Mouse (Mus musculus) neural tube, embryonic 12.5 days (tissue): Measurements from ENCODE around the gene Tmem38a. TPM values are rescaled to one million over a fixed set of nuclear protein-coding genes. Genes with fewer than 3 reads are reported as not detected.

Experiments used
- ATAC-seq: fragments of 200-750 bp; cut with Nextera tagmentation; 2 replicates; pipeline ENCODE4 v1.8.0; 2017; ENCODE audit warnings: low read depth, mild to moderate bottlenecking, moderate TSS enrichment, moderate library complexity; ENCODE audit not compliant: low FRiP score
- H3K27ac ChIP-seq: fragments of 300-500 bp; sonication (generic); 2 replicates; pipeline ENCODE4 v1.5.1; 2016
- H3K27me3 ChIP-seq: fragments of 300-500 bp; sonication (generic); replicated peaks from 2 replicates; pipeline ENCODE4 v1.6.1; 2016; ENCODE audit warnings: mild to moderate bottlenecking
- H3K36me3 ChIP-seq: fragments of 300-500 bp; sonication (generic); 2 replicates; pipeline ENCODE4 v1.6.1; 2016; ENCODE audit warnings: mild to moderate bottlenecking
- H3K4me1 ChIP-seq: fragments of 300-500 bp; sonication (generic); 2 replicates; pipeline ENCODE4 v1.6.1; 2016
- H3K4me2 ChIP-seq: fragments of 300-500 bp; sonication (generic); replicated peaks from 2 replicates; pipeline ENCODE4 v1.6.1; 2016; ENCODE audit warnings: mild to moderate bottlenecking
- H3K4me3 ChIP-seq: fragments of 300-500 bp; sonication (generic); 2 replicates; pipeline ENCODE4 v1.5.1; 2016
- H3K9ac ChIP-seq: fragments of 300-500 bp; sonication (generic); 2 replicates; pipeline ENCODE4 v1.6.1; 2016; ENCODE audit warnings: mild to moderate bottlenecking
- H3K9me3 ChIP-seq: fragments of 300-500 bp; sonication (generic); 2 replicates; pipeline ENCODE4 v1.6.1; 2016; ENCODE audit warnings: mild to moderate bottlenecking
- WGBS: fragments of 180-500 bp; shearing (Covaris S2); methylation state at CpG from one replicate; pipeline ENCODE4 v1.1.7; 2016; 5-methylcytosine and 5-hydroxymethylcytosine counted together
- polyA plus RNA-seq: library from polyadenylated mRNA; unstranded; fragments of >200 nt; fragmentation: Nextera tagmentation; extraction: Ambion mirVana; gene quantifications from 2 replicates; pipeline ENCODE4 v1.2.1, GENCODE M21; 2016

Gene Tmem38a
- polyA plus RNA-seq, 1 experiment from 2014 or later: 16.7 TPM

GRCm38 (mm10) chr8:72570633-72571610, 933 bp upstream of the Tmem38a start, which contains the start of gene Smim7:
Gene Smim7 (minus strand): TSS chr8:72571088.
- WGBS: under 1% methylated on average over 52 of the region's 52 CpGs
- ATAC-seq: peak; percentile 98
- peaks cover 23% of the 10 kb centered on the region for H3K4me1 ChIP-seq
- H3K9me3 ChIP-seq: no peaks in the 10 kb centered on the region
- peak within 1 kb of the TSS; percentile 77 for H3K27ac ChIP-seq
- H3K4me3 ChIP-seq: peak within 1 kb of the TSS; percentile 63
- H3K4me2 ChIP-seq: peak within 1 kb of the TSS; percentile 97
- H3K36me3 ChIP-seq: peaks cover 34% of the 10 kb centered on the region
- H3K27me3 ChIP-seq: no peaks in the 10 kb centered on the region
- peak within 1 kb of the TSS; percentile 74 for H3K9ac ChIP-seq

GRCm38 (mm10) chr8:72572507-72572906, 652 bp downstream of the Tmem38a start:
- WGBS: 6% methylated on average over 10 of the region's 10 CpGs
- Histone ChIP-seq H3K9ac (peak overlapping the region; percentile 74), H3K4me1 (peaks cover 23% of the 10 kb centered on the region), H3K27ac (no peak overlapping the region), H3K36me3 (peaks cover 19% of the 10 kb centered on the region), H3K4me3 (peak overlapping the region; percentile 63), H3K9me3 (no peaks in the 10 kb centered on the region), H3K4me2 (peak overlapping the region; percentile 97), H3K27me3 (no peaks in the 10 kb centered on the region)
- ATAC-seq: no peak

DNA sequence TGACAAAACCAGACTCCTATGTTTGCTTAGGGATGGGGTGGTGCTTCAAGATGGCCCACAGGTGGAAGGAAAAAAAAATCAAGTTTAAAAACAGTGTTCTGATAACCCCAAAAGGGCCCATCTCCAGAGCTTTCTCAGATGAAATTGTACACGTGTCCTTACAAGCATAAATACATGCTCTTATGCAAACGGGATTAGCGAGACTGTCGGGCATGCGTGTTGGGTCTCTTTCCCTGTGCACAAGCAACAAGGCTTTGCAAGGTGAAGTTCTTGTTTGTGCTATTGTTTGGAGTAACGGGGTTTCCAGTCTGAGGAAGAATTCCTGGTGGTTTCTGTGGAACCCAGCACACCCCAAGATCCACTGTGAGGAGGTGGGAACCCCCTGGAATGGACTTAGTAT, 1.6 kb downstream of the Tmem38a start:
- no peak overlapping the region for H3K4me3 ChIP-seq
- ATAC-seq: no peak
- H3K27me3 ChIP-seq: no peaks in the 10 kb centered on the region
- peaks cover 23% of the 10 kb centered on the region for H3K4me1 ChIP-seq
- no peak overlapping the region for H3K9ac ChIP-seq
- no peaks in the 10 kb centered on the region for H3K9me3 ChIP-seq
- 0 out of 2 replicates have a peak overlapping the region, but pooled peaks have one; percentile 12 for H3K4me2 ChIP-seq
- H3K36me3 ChIP-seq: peaks cover 9% of the 10 kb centered on the region
- 87% methylated on average over 6 of the region's 6 CpGs for WGBS
- no peak overlapping the region for H3K27ac ChIP-seq

DNA sequence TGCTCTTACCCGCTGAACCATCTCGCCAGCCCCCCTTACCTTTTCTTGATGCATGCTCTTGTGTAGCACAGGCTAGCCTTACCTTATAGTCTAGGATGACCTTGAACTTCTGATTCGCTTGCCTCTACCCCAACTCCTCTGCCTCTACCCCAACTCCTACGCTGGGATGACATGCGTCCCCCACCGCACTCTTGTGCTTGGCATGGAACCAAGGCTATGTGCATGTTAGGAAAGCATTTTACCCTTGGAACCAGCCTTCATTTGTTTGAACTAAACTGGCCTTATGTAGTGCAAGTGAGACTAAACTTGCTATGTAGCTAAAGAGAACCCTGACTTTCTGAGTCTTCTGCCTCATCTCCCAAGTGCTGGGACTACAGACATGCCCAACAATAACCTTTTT, 4.1 kb downstream of the Tmem38a start:
- peaks cover 4% of the 10 kb centered on the region; the same call in 1 of the 2 replicates for H3K36me3 ChIP-seq
- no peak for ATAC-seq
- no peaks in the 10 kb centered on the region for H3K27me3 ChIP-seq
- no peak overlapping the region for H3K4me3 ChIP-seq
- H3K9ac ChIP-seq: no peak overlapping the region
- no peak overlapping the region for H3K27ac ChIP-seq
- H3K4me2 ChIP-seq: no peak overlapping the region
- peaks cover 14% of the 10 kb centered on the region for H3K4me1 ChIP-seq
- WGBS: 94% methylated on average over 6 of the region's 6 CpGs
- H3K9me3 ChIP-seq: no peaks in the 10 kb centered on the region

DNA sequence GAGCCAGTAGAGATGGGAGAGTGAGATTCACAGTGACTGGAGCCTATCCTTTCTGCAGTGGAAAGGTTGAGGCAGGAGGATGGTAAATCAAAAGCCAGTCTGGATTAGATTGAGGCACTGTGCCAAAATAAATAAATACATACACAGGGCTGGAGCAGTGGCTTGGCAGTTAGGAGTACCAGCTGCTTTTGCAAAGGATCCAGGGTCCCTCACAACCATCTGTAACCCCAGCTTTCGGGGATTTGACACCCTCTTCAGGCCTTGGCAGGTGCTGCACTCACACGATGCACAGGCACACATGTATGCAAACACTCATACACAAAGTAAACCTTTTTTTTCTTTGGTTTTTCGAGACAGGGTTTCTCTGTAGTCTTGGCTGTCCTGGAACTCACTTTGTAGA, 5.4 kb downstream of the Tmem38a start:
- H3K9ac ChIP-seq: no peak overlapping the region
- H3K4me1 ChIP-seq: peaks cover 11% of the 10 kb centered on the region
- H3K4me2 ChIP-seq: no peak overlapping the region
- peaks cover 4% of the 10 kb centered on the region; the same call in 1 of the 2 replicates for H3K36me3 ChIP-seq
- 83% methylated on average over 3 of the region's 3 CpGs for WGBS
- no peak overlapping the region for H3K4me3 ChIP-seq
- no peak for ATAC-seq
- no peaks in the 10 kb centered on the region for H3K27me3 ChIP-seq
- H3K9me3 ChIP-seq: no peaks in the 10 kb centered on the region
- H3K27ac ChIP-seq: no peak overlapping the region

- ATAC-seq: no peak
- H3K36me3 ChIP-seq: peaks cover 4% of the 10 kb centered on the region; the same call in 1 of the 2 replicates
- no peak overlapping the region for H3K4me3 ChIP-seq
- 75% methylated on average over 1 of the region's 1 CpGs for WGBS
- H3K27me3 ChIP-seq: no peaks in the 10 kb centered on the region
- no peak overlapping the region for H3K9ac ChIP-seq
- H3K27ac ChIP-seq: no peak overlapping the region
- H3K4me1 ChIP-seq: peaks cover 4% of the 10 kb centered on the region
- H3K4me2 ChIP-seq: no peak overlapping the region
- no peaks in the 10 kb centered on the region for H3K9me3 ChIP-seq
These were observed 6.1 kb downstream of the Tmem38a start for GRCm38 (mm10) chr8:72577941-72578340.

DNA sequence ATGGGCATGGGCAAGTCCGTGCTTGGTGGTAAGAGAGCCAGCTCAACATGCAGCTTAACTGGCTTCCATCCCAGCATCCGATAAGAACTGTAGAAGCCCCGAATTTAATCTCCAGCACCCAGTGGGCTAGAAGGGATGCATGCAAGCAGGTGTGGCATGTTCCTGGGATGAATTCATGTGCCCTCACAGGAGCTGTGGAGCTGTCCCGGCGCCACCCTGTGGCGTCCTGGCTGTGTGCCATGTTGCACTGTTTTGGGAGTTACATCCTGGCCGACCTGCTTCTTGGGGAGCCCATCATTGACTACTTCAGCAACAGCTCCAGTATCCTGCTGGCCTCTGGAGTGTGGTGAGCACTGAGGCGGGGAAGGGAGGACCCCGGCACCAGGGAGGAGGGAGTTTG, 7.5 kb downstream of the Tmem38a start:
- Histone ChIP-seq H3K27ac (no peak overlapping the region), H3K36me3 (peaks cover 4% of the 10 kb centered on the region; the same call in 1 of the 2 replicates), H3K9me3 (no peaks in the 10 kb centered on the region), H3K27me3 (no peaks in the 10 kb centered on the region), H3K4me2 (no peak overlapping the region), H3K9ac (no peak overlapping the region), H3K4me1 (no peaks in the 10 kb centered on the region), H3K4me3 (no peak overlapping the region)
- 73% methylated on average over 9 of the region's 9 CpGs for WGBS
- ATAC-seq: no peak

- H3K9ac ChIP-seq: no peak overlapping the region
- H3K4me2 ChIP-seq: no peak overlapping the region
- no peaks in the 10 kb centered on the region for H3K4me1 ChIP-seq
- H3K9me3 ChIP-seq: no peaks in the 10 kb centered on the region
- peaks cover 4% of the 10 kb centered on the region; the same call in 1 of the 2 replicates for H3K36me3 ChIP-seq
- H3K4me3 ChIP-seq: no peak overlapping the region
- WGBS: 79% methylated on average over 7 of the region's 7 CpGs
- no peaks in the 10 kb centered on the region for H3K27me3 ChIP-seq
- H3K27ac ChIP-seq: no peak overlapping the region
- ATAC-seq: 0 out of 2 replicates have a peak, but pooled peaks have one; percentile 27
These were observed 11.4 kb downstream of the Tmem38a start for GRCm38 (mm10) chr8:72583056-72583771.

GRCm38 (mm10) chr8:72584390-72584789, 12.5 kb downstream of the Tmem38a start:
- Histone ChIP-seq H3K27ac (no peak overlapping the region), H3K27me3 (no peaks in the 10 kb centered on the region), H3K4me3 (no peak overlapping the region), H3K36me3 (peaks cover 4% of the 10 kb centered on the region; the same call in 1 of the 2 replicates), H3K9ac (no peak overlapping the region), H3K4me1 (no peaks in the 10 kb centered on the region), H3K4me2 (no peak overlapping the region), H3K9me3 (no peaks in the 10 kb centered on the region)
- ATAC-seq: no peak
- 80% methylated on average over 6 of the region's 6 CpGs for WGBS

DNA sequence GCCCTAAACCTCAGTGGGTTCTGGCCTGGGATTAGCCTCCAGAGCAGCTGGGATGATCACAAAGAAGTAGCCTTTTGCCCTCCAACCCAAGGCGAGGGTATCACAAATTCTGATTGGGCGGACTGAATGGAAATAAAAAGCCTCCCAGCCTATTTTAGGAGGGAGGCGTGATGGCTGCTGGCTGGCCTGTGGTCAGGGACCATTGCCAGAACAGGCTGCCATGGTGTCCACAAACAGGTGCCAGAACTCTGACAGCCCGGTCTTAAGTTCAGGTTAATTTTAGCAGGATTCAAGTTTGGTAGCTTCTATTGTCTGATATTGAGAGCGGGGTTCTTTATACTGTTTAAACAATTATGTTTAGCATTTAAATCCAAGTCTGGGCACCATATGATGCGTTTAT, 16.0 kb downstream of the Tmem38a start:
- Histone ChIP-seq H3K27me3 (no peaks in the 10 kb centered on the region), H3K4me2 (no peak overlapping the region), H3K9ac (no peak overlapping the region), H3K9me3 (no peaks in the 10 kb centered on the region), H3K36me3 (no peaks in the 10 kb centered on the region), H3K27ac (no peak overlapping the region), H3K4me3 (no peak overlapping the region), H3K4me1 (no peaks in the 10 kb centered on the region)
- ATAC-seq: no peak
- WGBS: 71% methylated on average over 6 of the region's 6 CpGs

GRCm38 (mm10) chr8:72588865-72589264, 17.0 kb downstream of the Tmem38a start:
- H3K4me1 ChIP-seq: no peaks in the 10 kb centered on the region
- H3K27me3 ChIP-seq: no peaks in the 10 kb centered on the region
- H3K4me3 ChIP-seq: no peak overlapping the region
- H3K9me3 ChIP-seq: no peaks in the 10 kb centered on the region
- 90% methylated on average over 10 of the region's 10 CpGs for WGBS
- H3K27ac ChIP-seq: no peak overlapping the region
- no peak overlapping the region for H3K4me2 ChIP-seq
- H3K36me3 ChIP-seq: no peaks in the 10 kb centered on the region
- H3K9ac ChIP-seq: no peak overlapping the region
- ATAC-seq: no peak

DNA sequence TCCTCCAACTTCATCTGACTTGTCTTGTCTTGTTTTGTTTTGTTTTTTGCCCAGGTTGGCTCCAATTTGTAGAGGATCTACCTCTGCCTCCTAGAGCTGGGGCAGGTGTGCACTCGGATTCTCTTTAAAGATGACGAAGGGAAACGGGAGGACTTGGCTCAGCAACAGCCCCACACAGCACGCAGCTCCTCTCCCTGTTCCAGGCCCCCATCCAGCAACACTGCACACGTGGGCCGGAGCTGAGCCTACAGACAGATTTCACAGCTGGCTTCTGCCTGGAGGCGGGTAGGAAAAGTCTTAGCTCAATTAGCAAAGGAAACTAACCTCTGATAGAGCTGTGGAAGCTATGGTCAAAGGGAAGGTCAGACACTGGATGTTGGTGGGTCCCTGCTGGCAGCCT, 17.4 kb downstream of the Tmem38a start:
- Histone ChIP-seq H3K36me3 (no peaks in the 10 kb centered on the region), H3K4me1 (no peaks in the 10 kb centered on the region), H3K27me3 (no peaks in the 10 kb centered on the region), H3K27ac (no peak overlapping the region), H3K4me3 (no peak overlapping the region), H3K9me3 (no peaks in the 10 kb centered on the region), H3K4me2 (no peak overlapping the region), H3K9ac (no peak overlapping the region)
- ATAC-seq: no peak
- 88% methylated on average over 7 of the region's 7 CpGs for WGBS
